Mouse (Mus musculus) right cerebral cortex, postnatal 10 days (tissue): ENCODE results near the gene Cfap299.

ENCODE experiments used
- DNase-seq, 2 experiments: peaks; one replicate each; pipeline ENCODE4 v3.0.0; 2021; ENCODE audit warnings: low spot score in 2 of 2

The Cfap299 gene

DNA sequence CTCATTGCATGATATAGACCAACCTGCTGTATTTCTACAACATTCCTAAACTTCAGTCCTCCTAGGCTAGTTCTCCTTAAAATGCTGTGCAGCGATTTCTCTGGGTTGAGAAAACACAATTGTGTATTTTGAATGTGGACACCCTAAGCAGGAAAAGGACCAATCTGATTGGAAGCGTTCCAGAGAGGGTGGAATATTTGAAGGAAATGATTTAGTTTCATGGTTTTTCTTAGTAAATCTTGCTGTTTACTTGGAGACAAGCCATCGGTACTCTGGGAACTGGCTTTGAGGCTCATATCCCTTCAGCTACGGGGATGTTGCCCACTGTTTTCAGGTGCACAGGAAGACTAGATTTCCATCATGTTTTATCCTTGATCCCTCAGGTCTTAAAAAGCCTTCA, 288.3 kb downstream of the Cfap299 start:
- DNase-seq = no peak

DNA sequence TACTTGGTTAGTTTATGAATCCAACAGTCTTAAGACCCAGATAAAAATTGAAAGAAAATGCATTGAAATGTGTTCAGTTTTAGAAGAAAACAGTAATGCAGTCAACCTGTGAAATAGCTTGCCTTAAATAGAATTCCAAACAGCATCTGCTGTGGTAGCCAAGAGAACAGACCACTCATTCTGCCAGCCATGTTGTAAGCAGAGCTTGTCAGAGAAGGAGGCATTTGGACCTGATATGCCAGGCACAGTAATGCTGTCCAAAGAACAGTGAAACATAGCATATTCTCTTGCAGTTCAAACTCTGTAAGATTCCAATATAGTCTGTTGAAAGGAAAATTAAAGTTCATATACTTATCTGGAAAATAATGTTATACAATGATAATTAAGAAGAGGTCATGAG, 321.2 kb downstream of the Cfap299 start:
- DNase-seq = peak; percentile 24 to 29

DNA sequence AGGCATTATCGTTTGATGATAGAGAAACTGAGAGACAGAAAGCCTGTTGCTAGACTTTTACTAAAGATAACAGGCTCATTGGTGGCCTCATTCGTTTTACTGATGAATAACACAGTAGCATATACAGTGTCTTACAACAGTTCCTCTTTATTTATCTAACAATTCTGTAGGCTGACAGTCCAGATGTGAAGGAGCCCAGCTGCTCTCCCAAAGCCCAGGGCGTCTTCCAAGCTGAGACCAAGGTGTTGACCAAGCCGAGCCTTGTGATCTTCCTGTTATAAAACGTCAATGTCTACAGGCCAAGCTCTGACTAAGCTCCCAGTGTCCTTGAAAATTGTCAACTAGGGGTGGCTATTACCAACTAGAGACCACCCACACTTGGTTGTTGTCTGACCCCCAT, 321.9 kb downstream of the Cfap299 start:
- DNase-seq = no peak

DNA sequence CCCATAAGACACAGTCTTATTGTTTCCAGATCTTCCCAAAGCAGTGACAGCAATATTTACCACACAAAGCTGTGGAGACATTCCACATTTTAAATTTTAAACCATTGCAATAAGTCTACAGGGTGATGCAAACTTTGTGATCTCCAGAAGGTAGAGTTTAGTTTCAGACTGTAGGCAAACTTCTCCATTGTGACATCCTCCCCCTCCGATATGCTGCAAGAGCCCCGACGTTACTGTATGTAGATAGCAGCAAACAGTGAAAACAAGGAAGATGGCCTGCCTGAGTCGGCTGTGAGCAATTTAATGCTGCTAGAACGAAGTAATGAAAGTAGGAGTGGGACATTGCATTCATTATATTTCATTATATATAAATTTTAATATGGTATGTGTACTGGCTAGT, 359.1 kb downstream of the Cfap299 start:
- no peak for DNase-seq

DNA sequence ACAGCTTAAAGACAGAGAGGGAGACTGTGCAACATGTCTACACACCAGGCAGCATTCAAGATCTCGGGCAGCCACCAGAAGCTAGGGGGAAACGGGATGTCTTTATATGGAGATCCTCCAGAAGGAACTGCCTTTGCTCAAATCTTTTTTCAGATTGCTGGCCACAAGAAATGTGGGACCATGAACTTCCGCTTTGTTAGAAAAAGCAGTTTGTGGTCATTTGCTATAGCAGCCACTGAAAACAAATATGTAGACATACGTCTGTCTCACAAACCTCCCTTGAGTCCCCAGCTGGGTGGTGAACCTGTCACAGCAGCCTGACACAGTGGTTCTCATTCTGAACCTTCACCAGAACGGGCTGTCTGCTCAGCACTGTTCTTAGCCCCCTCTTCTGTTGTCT, 363.0 kb downstream of the Cfap299 start:
- DNase-seq = no peak

DNA sequence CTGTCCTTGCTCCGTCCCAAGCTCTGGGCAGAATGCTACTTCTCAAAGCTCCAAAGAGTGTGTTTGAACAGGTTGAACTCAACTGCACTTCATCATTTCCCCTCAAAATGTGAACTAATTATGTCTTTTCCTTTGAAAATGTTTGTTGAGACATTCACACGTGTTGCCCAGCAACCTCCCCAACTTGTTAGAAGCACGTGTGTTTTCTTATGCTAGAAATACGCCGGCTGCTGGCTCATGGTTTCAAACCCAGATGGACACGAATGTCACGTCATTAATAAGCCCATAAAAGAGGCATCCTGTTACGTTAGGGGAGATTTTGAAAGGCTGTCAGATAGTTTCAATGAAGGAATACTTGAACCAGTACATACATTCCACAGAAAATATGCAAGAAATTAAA, 367.2 kb downstream of the Cfap299 start:
- DNase-seq = no peak

DNA sequence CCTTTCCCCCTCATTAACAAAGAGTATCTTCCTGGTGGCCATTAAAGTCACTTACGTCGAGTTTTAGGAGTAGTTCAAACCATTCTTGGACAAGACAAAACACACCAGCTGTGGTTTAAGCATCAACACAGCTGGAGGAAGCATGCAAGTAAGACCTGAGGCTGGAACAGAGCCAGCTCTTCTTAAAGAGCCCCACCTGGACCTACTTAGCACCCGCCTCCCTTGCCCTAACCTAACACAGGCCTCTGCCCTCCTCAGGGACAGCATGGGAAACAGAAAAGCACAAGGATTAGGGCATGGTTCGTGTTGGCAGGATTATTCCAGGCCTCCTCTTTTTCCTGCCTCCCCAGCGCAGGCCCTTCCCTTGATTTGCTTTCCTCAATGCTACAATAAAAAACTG, 374.9 kb downstream of the Cfap299 start:
- no peak for DNase-seq

DNA sequence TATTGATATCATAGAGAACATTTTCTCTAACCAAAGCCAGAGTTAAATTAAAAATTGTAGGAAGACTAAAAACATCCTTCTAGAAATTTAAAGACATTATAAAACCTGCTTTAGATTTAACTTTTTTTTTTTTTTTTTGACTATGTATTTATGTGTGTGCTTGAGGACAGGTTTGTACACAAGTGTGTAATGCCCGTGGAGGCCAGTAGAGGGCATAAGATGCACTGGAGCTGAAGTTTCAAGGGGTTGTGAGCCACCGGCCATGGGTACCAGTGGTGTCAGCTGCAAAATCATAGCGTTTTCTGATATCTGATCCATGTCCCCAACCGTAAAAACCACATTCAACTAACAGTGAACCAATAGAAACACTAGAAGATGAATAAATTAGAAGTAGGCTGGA, 377.5 kb downstream of the Cfap299 start:
- no peak for DNase-seq

DNA sequence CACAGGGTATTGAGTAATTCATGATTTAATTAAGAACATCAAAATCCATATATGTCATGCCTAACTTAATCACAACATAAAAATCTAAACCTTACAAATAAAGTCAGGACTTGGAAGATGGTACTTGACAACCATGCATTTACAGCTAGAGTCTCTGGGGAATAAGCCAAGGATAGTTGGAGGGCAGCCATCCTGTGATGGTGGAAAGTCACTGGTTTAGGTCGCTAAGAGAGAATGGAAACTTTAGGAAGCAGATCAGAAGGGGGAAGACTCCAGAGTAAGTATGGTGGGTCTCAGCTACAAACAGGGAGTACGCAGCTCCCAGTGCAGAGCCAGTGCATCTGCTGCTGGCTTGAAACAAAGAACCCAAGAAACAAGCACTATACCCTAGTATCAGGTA, 386.3 kb downstream of the Cfap299 start:
- peak in 1 of 2 experiments; percentile 33 for DNase-seq

DNA sequence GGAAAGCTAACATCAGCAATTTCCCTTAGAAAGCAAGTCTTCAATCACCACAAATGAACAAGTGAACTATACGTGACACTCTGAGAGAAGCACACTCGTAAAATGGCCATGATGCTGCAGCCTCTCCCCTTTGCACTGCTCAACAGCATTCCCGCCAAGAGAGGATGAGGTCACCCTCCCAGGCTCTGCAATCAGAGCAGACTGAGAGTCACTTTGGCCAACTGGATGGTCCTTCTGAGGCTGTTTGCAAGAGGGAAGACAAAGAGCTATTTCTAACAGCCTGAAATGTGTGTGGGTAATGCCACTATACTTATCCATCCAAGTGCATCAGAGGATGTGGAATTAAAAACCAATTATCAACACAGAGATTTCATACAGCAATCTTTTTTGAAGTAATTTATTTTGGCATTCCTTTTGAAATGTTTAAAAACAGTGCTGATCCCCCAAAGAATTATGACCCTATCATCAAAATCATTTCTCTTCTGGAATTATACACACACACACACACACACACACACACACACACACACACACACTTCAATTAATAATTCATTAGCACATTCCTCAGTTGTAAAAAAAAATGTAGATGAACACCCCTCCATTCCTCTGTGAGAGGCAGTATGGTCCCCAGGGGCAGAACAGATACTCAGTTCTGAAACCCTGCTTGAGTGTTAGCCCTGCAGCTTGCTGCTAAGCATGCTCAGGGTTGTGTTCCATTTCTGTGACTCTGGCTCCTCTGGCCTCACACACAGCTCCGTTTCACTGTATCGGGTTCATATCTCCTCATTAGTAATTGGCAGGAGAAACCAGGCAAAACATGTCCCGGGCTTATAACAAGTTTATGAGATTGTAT, 403.3 kb downstream of the Cfap299 start:
- no peak for DNase-seq

DNA sequence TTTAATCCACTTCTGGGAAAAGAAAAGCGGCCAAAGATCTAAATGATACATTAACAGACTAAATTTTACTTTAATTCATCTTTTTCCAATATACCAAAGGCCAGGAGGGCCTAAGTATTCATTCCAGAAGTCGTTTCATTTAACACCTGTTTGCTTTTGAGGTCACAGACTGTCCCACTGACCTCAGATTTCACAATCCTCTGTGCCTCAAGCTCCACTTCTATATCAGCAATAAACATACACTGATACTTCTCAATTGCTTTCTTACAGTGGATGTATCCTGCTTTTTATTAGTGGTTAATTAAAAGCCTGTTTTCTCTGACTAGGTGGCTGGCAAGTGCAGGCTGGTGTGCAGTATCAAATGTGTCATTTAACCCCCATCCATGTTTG, 403.9 kb downstream of the Cfap299 start:
- DNase-seq = no peak

DNA sequence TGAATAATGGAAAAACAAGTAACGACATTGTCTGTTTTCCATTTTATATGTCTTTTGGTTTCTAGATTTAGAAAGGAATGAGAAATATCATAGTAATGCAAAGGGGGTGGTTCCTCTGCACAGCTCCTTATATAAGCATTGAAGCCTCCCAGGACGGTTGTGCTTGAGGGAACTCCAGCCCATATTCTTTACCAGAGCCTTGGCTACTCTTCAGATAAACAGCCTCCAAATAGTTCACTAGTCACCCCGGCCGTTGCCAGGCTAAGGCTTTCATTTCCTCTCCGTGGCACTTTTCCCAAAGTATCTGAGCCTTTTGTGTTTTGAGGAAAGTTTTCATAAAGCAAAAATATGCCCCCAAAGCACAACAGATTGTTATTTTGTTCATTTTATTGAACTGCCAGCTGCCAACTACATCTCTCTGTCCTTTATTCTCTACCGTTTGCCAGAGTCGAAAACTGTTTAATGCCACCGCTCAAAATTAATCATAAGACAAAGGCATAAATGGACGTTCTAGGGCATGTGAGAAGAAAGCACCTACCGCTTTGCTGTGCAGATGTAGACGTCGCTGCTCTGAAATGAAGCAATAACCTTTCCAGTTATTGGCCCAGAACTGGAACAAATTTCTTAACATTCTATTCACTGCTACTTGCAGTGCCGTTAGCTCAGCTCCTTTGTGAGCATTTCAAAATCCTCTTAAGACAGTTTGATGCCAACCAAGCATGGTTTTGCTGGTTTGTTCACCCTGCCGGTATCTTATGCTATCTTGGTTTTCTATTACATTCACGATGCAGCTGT, 433.0 kb downstream of the Cfap299 start:
- DNase-seq = no peak

DNA sequence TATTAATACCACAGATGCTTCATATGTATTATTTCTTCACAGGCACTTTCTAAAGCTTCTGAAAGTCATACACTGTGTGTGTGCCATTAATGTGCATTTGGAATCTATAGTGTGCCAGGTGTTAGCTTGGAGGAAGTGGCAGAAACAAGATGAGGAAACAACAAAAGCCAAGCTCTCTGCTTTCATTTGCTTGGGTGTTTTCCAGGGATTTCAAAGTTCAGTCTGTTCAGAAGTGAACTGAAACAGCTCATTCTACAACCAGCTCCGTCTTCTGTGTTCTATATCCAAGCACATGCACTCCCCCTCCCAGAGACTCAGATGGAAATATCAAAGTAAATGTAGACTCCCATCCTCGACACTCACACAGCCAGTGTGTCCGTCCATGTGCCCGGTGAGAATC, 449.5 kb downstream of the Cfap299 start:
- DNase-seq = no peak

DNA sequence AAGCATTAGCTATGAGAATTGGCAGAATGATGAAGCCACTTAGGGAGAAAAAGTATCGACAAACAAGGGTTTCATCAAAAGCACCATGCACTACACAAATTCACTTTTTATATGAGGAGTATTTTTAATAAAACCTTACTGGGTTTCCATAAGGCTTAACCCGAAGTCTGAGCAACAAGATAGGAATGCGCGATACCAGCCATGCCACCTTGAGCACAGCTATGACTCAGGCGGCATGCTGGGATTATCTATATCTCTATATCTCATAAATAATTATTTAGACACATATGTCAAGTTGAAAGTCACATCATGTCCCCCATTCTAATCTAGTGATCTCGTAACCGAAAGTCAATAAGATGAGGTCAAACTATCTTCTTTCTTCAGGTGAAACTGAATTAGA, 453.0 kb downstream of the Cfap299 start:
- DNase-seq = no peak

DNA sequence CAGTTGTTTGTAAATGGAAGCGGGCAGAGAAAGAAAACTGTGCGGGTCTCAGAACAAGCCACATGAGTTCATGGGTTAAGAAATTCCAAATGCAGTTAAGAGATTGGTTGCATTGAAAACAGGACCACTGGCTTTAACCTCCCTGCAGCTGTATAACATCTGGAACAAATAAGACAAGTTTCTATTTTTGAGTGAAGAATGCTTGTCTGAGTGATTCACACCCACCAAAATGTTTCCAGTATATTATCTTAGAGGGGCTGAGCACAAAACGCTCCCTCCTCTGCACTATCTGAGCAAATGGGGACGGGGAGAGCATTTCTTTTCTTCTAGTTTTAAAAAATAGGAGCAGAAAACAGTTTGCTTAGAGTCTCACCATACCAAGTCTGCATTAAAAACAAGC, 458.6 kb downstream of the Cfap299 start:
- no peak for DNase-seq

DNA sequence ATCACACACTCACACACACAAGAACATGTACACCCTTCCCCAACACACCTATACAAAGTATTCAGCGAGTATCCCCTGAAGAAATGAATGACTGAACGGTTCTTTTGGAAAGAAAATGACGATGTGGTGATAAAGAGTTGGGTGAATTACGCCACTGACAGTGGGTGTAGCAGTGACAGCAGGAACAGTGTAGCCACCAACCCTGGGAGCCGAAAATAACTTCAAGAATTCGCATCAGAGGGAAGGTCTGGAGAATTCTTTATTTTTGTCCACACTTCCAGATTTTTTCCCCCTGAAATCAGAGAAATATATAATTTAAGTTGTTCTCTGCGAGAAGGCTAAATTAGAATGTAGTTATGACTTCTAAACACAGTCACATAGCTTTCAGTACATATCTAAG, 459.5 kb downstream of the Cfap299 start:
- DNase-seq = no peak

DNA sequence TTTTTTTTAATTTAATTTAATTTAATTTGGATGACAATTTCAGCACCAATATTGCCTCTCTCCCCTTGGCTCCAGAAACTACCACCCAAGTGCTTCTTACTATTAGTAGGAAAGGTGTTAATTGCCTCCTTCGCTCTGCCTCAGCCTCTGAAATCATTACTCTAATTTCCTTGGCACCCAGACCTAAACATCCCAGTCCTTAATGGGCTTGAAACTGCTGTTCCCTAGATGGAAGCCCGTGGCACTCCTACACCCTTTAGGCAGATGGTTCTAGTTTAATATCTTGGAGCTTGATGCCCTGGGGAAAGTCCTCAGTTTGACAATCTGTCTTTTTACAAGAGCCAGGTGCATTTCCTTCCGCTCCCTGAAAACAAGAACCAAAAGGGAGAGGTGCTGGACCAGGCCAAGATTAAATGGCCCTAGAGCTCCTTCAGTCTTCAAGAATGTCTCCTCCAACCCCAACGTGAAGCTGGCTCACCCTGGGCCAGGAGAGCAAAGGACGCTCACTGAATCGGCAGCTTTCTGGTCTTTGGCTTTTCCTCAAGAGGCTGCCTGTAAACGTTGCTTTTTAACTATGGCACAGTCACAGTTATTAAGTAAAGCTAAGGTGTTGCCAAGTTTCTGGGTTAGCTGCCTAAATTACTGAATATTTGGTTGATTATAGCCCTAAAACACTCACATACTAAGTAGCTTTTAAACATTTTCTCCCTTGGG, 461.9 kb downstream of the Cfap299 start:
- no peak for DNase-seq

DNA sequence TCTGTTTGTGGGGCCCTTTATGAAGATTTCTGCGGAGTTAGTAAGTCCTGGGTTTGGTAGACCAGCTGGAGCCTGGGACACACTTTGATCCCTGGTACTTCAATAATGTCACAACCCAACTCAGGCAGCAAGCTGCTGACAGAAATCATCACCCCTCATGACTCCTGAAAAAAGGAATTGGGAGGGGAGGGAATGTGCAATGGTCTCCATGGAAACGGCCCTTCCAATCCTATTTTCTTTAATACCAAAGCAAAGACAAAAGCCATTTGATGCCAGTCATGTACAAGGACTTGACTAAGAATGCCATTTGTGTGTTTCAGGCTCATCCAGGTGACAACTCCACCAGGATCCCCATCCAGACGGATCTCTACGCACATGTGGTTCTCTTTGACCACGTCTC, 472.4 kb downstream of the Cfap299 start:
- DNase-seq = no peak

DNA sequence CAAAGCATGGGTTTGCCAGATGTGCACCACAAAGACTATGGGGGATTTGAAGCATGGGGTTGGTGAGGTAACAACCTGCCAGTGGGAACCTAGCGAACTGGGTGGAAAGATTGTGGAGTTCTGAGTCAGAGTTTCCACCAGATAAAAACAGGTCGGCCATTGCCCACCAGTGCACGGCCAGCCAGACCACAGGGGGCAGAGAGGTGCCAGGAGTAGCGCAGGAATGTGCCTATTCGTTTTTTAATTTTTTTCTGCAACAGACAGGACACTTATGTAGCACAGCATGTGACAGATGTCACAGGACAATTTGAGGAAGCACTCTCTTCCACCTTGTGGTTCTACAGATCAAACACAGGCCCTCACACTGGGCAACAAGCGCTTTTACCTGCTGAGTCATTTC, 475.7 kb downstream of the Cfap299 start:
- DNase-seq = no peak

DNA sequence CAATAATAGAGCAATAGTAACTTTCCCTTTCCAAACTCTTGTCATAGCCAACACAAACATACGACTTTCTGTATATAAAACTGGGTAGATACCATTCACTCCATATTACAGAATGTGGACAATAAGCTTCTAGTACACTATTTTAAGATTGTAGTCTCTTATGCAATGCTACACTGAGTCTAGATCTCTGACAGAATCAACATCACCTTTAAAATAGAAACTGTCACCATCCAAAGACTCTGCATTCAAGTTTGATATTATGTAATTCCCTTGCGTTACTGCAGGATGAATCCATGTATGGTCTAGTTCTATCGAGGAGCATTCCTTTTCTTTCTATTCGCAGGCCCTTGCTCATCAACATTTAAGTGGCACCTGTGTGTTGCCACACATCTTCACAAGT, 477.4 kb downstream of the Cfap299 start:
- DNase-seq = no peak

DNA sequence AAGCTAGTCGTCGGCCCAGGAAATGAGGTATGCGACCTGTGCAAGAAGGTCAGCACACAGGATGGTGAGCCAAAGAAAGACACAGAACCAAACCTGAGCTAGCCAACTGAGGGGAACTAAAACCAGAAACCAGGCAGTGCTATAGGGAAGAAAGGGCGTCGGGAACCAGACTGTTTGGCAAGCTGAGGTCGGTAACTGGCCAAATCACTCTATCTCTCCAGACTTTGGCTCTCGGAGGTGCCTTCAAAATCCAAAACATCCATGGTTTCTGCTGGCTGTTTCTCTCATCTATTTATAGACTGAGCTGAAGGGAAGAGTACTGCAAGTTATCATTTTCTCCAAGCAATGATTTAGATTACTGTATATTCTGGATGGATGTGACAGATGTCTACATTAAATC, 477.9 kb downstream of the Cfap299 start:
- peak; percentile 30 to 34 for DNase-seq

DNA sequence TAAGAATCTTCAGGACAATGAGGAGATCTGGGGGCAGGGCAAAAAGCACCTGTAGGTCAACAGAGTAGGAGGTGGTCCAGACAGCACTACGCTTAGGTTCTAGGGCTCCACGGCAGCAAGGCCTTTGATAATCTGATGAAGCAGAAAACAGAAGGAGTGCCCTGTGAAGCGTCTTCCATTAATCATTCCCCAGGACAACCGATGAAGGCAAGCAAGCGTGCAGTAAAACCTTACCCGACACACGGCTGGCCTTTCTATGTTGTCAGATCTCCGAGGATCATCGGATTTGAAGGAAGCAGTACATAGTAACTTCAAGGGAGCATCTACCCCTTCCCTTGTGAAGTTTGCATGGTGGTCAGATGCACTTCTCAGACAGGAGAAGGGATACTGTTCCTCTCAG, 478.8 kb downstream of the Cfap299 start:
- DNase-seq = no peak

DNA sequence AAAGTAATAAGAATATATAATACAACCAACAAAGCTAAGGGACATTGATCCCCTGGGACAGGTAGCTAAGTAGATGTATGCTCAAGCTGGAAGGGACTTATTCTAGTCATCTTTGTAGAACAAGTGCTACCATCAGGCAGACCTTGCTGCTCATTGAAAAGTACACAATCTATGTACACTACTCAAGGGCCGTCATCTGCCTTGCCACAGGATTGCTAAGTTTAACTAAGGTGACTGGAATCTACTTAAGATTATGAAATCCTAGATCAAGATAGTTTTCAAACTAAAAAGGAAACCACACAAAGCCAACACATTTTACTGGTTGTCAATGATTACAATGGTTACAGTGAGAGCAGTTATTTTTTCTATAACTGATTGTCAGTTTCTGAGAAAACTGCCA, 483.3 kb downstream of the Cfap299 start:
- DNase-seq = no peak
